Mouse (Mus musculus): ENCODE results near the gene Lima1.

Gene Lima1

GRCm38 (mm10) chr15:99731167-99731566 is 144.1 kb downstream of the Lima1 start:
- DNase-seq = no peak

- no peak for DNase-seq
These were observed 146.0 kb downstream of the Lima1 start for GRCm38 (mm10) chr15:99729056-99729783.
